Mouse (Mus musculus): ENCODE measurements around the gene Mcub.
A peak's percentile ranks its signal among the peaks of the same experiment; 100 is the strongest.

Mcub gene

GRCm38 (mm10) chr3:129896591-129896990 lies 73.4 kb downstream of the Mcub start:
- DNase-seq (ENCODE audit: low spot score) = no peak

DNA sequence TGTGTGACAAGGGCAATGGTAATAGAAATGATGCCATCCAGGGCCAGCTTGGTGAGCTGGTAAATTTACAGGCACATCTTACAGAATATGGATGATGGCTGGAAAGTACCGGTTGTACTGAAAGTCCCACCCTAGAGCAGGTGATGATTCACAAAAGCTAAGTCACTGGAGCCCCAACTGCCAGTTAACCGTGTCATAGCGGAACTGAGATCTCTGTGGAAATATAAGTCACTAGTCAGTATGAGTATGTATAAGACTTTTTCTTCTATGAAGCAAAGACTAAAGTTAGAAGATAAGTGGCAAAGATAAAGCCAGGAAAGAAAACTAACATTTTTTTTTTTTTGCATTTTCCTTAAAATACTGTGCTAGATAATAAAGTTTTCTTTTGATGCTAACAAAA lies 76.9 kb downstream of the Mcub start:
- no peak for DNase-seq (ENCODE audit: low spot score)

GRCm38 (mm10) chr3:129892003-129892402 lies 78.0 kb downstream of the Mcub start:
- no peak for DNase-seq (ENCODE audit: low spot score)

- no peak for DNase-seq (ENCODE audit: low spot score)
Observed at GRCm38 (mm10) chr3:129887779-129888517, 82.1 kb downstream of the Mcub start.

DNA sequence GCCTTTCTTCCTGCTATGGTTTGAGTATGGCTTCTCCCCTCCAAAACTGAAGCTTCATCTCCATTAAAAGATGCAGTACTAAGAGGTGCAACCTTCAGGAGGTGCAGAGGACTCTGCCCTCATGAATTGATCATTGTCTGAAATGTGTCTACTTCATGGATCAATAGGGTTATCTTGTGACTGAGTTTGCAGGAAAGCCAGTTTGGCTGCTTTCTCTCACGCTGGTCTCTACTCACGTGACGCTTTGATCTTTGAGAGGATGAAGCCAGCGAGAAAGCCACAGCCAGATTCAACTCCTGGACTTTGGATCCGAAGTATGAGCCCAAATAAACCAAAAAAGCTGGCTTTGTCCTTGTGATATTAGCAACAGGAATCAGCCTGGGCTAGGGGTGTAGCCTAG lies 83.6 kb downstream of the Mcub start:
- no peak for DNase-seq (ENCODE audit: low spot score)

DNA sequence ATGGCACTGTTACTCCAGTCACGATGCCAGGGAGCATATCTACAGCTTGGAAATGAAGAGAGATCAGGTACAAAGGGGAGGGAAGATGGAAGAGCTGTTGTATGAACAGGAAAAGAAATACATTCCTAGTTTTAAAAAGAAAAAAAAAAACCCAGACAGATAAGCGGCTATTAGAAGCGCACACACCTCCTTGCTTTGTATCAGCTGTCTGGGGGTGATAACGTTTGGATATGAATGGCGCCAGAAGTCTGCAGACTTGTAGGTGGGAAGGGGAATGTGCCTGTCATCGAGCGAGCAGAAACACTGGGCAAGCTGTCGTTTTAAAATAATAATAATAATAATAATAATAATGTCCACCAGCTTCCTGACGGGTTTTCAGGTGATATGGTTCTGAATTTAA lies 84.4 kb downstream of the Mcub start:
- no peak for DNase-seq (ENCODE audit: low spot score)

GRCm38 (mm10) chr3:129880925-129881593 lies 88.9 kb downstream of the Mcub start:
- DNase-seq (ENCODE audit: low spot score) = no peak

GRCm38 (mm10) chr3:129879913-129880312 lies 90.1 kb downstream of the Mcub start:
- DNase-seq (ENCODE audit: low spot score) = no peak

- peak; percentile 38 for DNase-seq (ENCODE audit: low spot score)
Observed at GRCm38 (mm10) chr3:129879131-129879757, 90.8 kb downstream of the Mcub start.

GRCm38 (mm10) chr3:129878405-129879021 lies 91.5 kb downstream of the Mcub start, which contains the start of gene Pla2g12a:
Pla2g12a (plus strand) TSS chr3:129878606.
- peak; percentile 90 for DNase-seq (ENCODE audit: low spot score)

DNA sequence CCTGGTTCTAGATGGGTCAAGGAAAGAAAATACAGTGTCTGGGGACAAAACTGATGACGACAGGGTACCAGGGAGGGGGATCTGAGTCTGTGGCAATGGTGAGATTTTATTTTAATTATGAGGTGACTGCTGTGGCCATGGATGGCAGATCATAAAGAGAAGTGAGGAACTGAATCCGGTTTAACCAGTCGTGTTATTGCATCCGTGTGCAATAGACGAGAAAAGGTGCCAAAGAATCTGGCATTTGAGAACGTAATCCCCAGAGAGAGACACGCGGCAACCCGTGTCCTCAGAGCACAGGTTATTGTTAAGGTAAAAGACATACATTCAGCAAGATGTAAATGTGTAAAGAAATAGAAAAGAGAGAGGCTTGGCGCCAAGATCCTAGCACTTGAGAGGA lies 92.7 kb downstream of the Mcub start:
- no peak for DNase-seq (ENCODE audit: low spot score)

All from lung, postnatal 25 days (tissue).